ENCODE assay signal across 8 mouse cellular contexts in genomic region chrX:103980036-103980435, GRCm38 (mm10). TPM values are rescaled to one million over a fixed set of nuclear protein-coding genes. Genes with fewer than 3 reads are reported as not detected.
DNase-seq lines count a peak whose midpoint lies in the region; ATAC-seq lines count a peak whose summit lies in the region.

No protein-coding gene starts in this region.

- H3K9ac ChIP-seq in limb, embryonic 11.5 days (ENCODE audit: low read length) = peak overlapping the region; percentile 85
- peak overlapping the region; percentile 80 for H3K9ac ChIP-seq in midbrain, embryonic 15.5 days

- peaks cover 38% of the 10 kb centered on the region for H3K36me3 ChIP-seq in embryonic facial prominence, embryonic 10.5 days (replicated peaks)
- no peaks in the 10 kb centered on the region for H3K36me3 ChIP-seq in limb, embryonic 11.5 days (ENCODE audit: control insufficient read depth, insufficient read depth, low read length)
- H3K36me3 ChIP-seq in midbrain, embryonic 15.5 days (replicated peaks) = no peaks in the 10 kb centered on the region

- DNase-seq in B cell, adult 2 months = peak; percentile 43 to 46
- peak; percentile 77 for DNase-seq in ES-CJ7 (ENCODE audit: low read depth, low spot score)
- peak; percentile 65 for DNase-seq in embryonic facial prominence, embryonic 10.5 days (ENCODE audit: low spot score)
- DNase-seq in heart, postnatal 4 days = peak; percentile 28
- DNase-seq in limb, embryonic 11.5 days (ENCODE audit: low spot score) = peak; percentile 58
- DNase-seq in right cerebral cortex, adult 18-20 months = no peak
- no peak for DNase-seq in ovary, postnatal 10 days (ENCODE audit: low spot score)

- H3K9me3 ChIP-seq in embryonic facial prominence, embryonic 10.5 days = no peaks in the 10 kb centered on the region
- H3K9me3 ChIP-seq in limb, embryonic 11.5 days (ENCODE audit: control insufficient read depth, low read length) = no peaks in the 10 kb centered on the region
- H3K9me3 ChIP-seq in midbrain, embryonic 15.5 days = no peaks in the 10 kb centered on the region

- WGBS in embryonic facial prominence, embryonic 10.5 days = 21% methylated on average over 12 of the region's 12 CpGs
- 15% methylated on average over 12 of the region's 12 CpGs for WGBS in limb, embryonic 11.5 days
- 27% methylated on average over 12 of the region's 12 CpGs for WGBS in midbrain, embryonic 15.5 days

- peak overlapping the region; percentile 72 for H3K4me3 ChIP-seq in embryonic facial prominence, embryonic 10.5 days
- H3K4me3 ChIP-seq in limb, embryonic 11.5 days (ENCODE audit: low read depth, low read length) = peak overlapping the region; percentile 66
- peak overlapping the region; percentile 75 for H3K4me3 ChIP-seq in midbrain, embryonic 15.5 days

- H3K4me2 ChIP-seq in limb, embryonic 11.5 days (ENCODE audit: low read depth, severe bottlenecking) = peak overlapping the region; percentile 18
- H3K4me2 ChIP-seq in midbrain, embryonic 15.5 days = peak overlapping the region; percentile 57

- no peaks in the 10 kb centered on the region for H3K4me1 ChIP-seq in embryonic facial prominence, embryonic 10.5 days
- no peaks in the 10 kb centered on the region for H3K4me1 ChIP-seq in limb, embryonic 11.5 days (ENCODE audit: control insufficient read depth, insufficient read depth, low read length)
- H3K4me1 ChIP-seq in midbrain, embryonic 15.5 days = no peaks in the 10 kb centered on the region

- H3K27me3 ChIP-seq in embryonic facial prominence, embryonic 10.5 days (replicated peaks; ENCODE audit: low read depth, poor library complexity, severe bottlenecking) = peaks cover 69% of the 10 kb centered on the region
- H3K27me3 ChIP-seq in limb, embryonic 11.5 days (ENCODE audit: control insufficient read depth, insufficient read depth, low read length) = 0 out of 2 replicates have a peak, but pooled peaks cover 4% of the 10 kb centered on the region
- H3K27me3 ChIP-seq in midbrain, embryonic 15.5 days (replicated peaks) = peaks cover 4% of the 10 kb centered on the region; the same call in 1 of the 2 replicates

- ATAC-seq in limb, embryonic 11.5 days (ENCODE audit: insufficient number of reproducible peaks, low FRiP score, low TSS enrichment, low read depth) = no peak
- ATAC-seq in midbrain, embryonic 15.5 days (replicated peaks) = no peak

- peak overlapping the region; percentile 95 for H3K27ac ChIP-seq in embryonic facial prominence, embryonic 10.5 days (replicated peaks)
- H3K27ac ChIP-seq in limb, embryonic 11.5 days (replicated peaks; ENCODE audit: low read depth, low read length) = no peak overlapping the region
- peak overlapping the region; percentile 91 for H3K27ac ChIP-seq in midbrain, embryonic 15.5 days

RNA-seq across cellular contexts. Expression of gene Rlim, which starts 1.0 kb away (rescaled TPM):
- 43.0 and 43.4 TPM in 2 replicates for polyA plus RNA-seq in embryonic facial prominence, embryonic 10.5 days (2016; fragmentation: Nextera tagmentation; extraction: Ambion mirVana)
- total RNA-seq in heart, postnatal 4 days (2021) = 10 to 100 TPM; 46.3 to 50.0 TPM
- 41.5 and 44.5 TPM in 2 replicates for polyA plus RNA-seq in limb, embryonic 11.5 days (2014; fragmentation: Nextera tagmentation; extraction: Ambion mirVana)
- 26.7 and 29.4 TPM in 2 replicates for polyA plus RNA-seq in midbrain, embryonic 15.5 days (2015; fragmentation: Nextera tagmentation; extraction: Ambion mirVana)

Comparison
In these comparisons a context has a peak if more than half of its experiments do, and no peak if none do; other contexts are left out.
1. DNase-seq: peak in B cell, adult 2 months (2 of 2), ES-CJ7 (single experiment), embryonic facial prominence, embryonic 10.5 days (single experiment), heart, postnatal 4 days (single experiment) and limb, embryonic 11.5 days (single experiment); none in right cerebral cortex, adult 18-20 months (single experiment) and ovary, postnatal 10 days (single experiment).
2. Peak in every context shown above with its lines, with median percentiles within 50 percentile points of each other: H3K4me3 ChIP-seq.